Mouse (Mus musculus) olfactory bulb, adult 2 months (tissue): ENCODE data around the gene Duoxa1. TPM values are rescaled to one million over a fixed set of nuclear protein-coding genes. Genes with fewer than 3 reads are reported as not detected.
A peak's percentile ranks its signal among the peaks of the same experiment; 100 is the strongest.
"Not testable (repeated sequence)": the region's sequence is repeated elsewhere in the genome, so short reads cannot be mapped to it uniquely, and the experiment has no call there.

Source experiments
- H3K27ac ChIP-seq: fragments of 200-500 bp; 2 replicates; pipeline ENCODE4 v1.5.1; 2012; ENCODE audit warnings: low read depth, low read length; ENCODE audit not compliant: insufficient read depth
- H3K4me1 ChIP-seq: fragments of 200-500 bp; 2 replicates; pipeline ENCODE4 v1.6.1; 2012; ENCODE audit warnings: low read length; ENCODE audit not compliant: control insufficient read depth, insufficient read depth
- H3K4me3 ChIP-seq: fragments of 200-500 bp; 2 replicates; pipeline ENCODE4 v1.5.1; 2012; ENCODE audit warnings: mild to moderate bottlenecking, low read depth, low read length, moderate library complexity; ENCODE audit not compliant: insufficient read depth
- CTCF ChIP-seq: fragments of 200-500 bp; IDR thresholded peaks from 2 replicates; pipeline ENCODE4 v1.5.1; 2012; ENCODE audit warnings: low read depth, mild to moderate bottlenecking, low read length, moderate library complexity; ENCODE audit not compliant: insufficient read depth
- POLR2A ChIP-seq: fragments of 200-500 bp; IDR thresholded peaks from 2 replicates; pipeline ENCODE4 v1.6.1; 2012; ENCODE audit warnings: mild to moderate bottlenecking, low read depth, low read length, moderate library complexity; ENCODE audit not compliant: insufficient read depth
- WGBS: fragments of 180-500 bp; shearing (Covaris S2); methylation state at CpG from one replicate; pipeline ENCODE4 v1.1.7; 2018; 5-methylcytosine and 5-hydroxymethylcytosine counted together
- polyA plus RNA-seq: library from polyadenylated mRNA; stranded (reverse); fragments of >200 nt; gene quantifications from 2 replicates; pipeline ENCODE4 v1.2.4, GENCODE M21; 2012; ENCODE audit warnings: low replicate concordance; ENCODE audit not compliant: missing spikeins, insufficient read depth, insufficient read length

Duoxa1 gene
- polyA plus RNA-seq, 1 experiment, result not detected

- no peak overlapping the region for H3K4me3 ChIP-seq
- peaks cover 33% of the 10 kb centered on the region for H3K4me1 ChIP-seq
- TF ChIP-seq POLR2A (no peak), CTCF (no peak)
- no peak overlapping the region for H3K27ac ChIP-seq
- 95% methylated on average over 8 of the region's 8 CpGs for WGBS
Observed at GRCm38 (mm10) chr2:122353765-122354164, 40.2 kb upstream of the Duoxa1 start.

- TF ChIP-seq POLR2A, result no peak
- TF ChIP-seq CTCF, result no peak
- H3K4me1 ChIP-seq, result peaks cover 36% of the 10 kb centered on the region
- H3K4me3 ChIP-seq, result no peak overlapping the region
- WGBS, result 86% methylated on average over 6 of the region's 6 CpGs
- no peak overlapping the region for H3K27ac ChIP-seq
Observed at GRCm38 (mm10) chr2:122352992-122353391, 39.5 kb upstream of the Duoxa1 start.

GRCm38 (mm10) chr2:122351931-122352329, 38.4 kb upstream of the Duoxa1 start:
- H3K27ac ChIP-seq, result peak overlapping the region; percentile 41
- H3K4me1 ChIP-seq, result peaks cover 39% of the 10 kb centered on the region
- TF ChIP-seq CTCF (no peak), POLR2A (no peak)
- H3K4me3 ChIP-seq, result no peak overlapping the region
- 22% methylated on average over 4 of the region's 4 CpGs for WGBS

GRCm38 (mm10) chr2:122351156-122351930, 37.8 kb upstream of the Duoxa1 start:
- TF ChIP-seq POLR2A (no peak), CTCF (no peak)
- Histone ChIP-seq H3K4me3 (no peak overlapping the region), H3K4me1 (peaks cover 39% of the 10 kb centered on the region), H3K27ac (peak overlapping the region; percentile 41)
- WGBS, result 23% methylated on average over 5 of the region's 5 CpGs

GRCm38 (mm10) chr2:122349136-122349785, 35.7 kb upstream of the Duoxa1 start:
- TF ChIP-seq CTCF (no peak), POLR2A (no peak)
- Histone ChIP-seq H3K4me1 (peaks cover 39% of the 10 kb centered on the region), H3K27ac (peak overlapping the region; percentile 91), H3K4me3 (peak overlapping the region; percentile 69)
- 15% methylated on average over 14 of the region's 14 CpGs for WGBS

GRCm38 (mm10) chr2:122348531-122349131, 35.1 kb upstream of the Duoxa1 start:
- under 1% methylated on average over 63 of the region's 63 CpGs for WGBS
- TF ChIP-seq CTCF (peak; percentile 89), POLR2A (peak; percentile 98)
- H3K4me1 ChIP-seq, result peaks cover 35% of the 10 kb centered on the region
- peak overlapping the region; percentile 91 for H3K27ac ChIP-seq
- peak overlapping the region; percentile 69 for H3K4me3 ChIP-seq

- no peak overlapping the region for H3K4me3 ChIP-seq
- TF ChIP-seq CTCF (no peak), POLR2A (no peak)
- H3K27ac ChIP-seq, result no peak overlapping the region
- peaks cover 31% of the 10 kb centered on the region for H3K4me1 ChIP-seq
- WGBS, result 98% methylated on average over 3 of the region's 3 CpGs
Observed at GRCm38 (mm10) chr2:122347257-122347656, 33.7 kb upstream of the Duoxa1 start.

- not testable (repeated sequence) for H3K27ac ChIP-seq, H3K4me3 ChIP-seq
- peaks cover 21% of the 10 kb centered on the region for H3K4me1 ChIP-seq
- 90% methylated on average over 6 of the region's 6 CpGs for WGBS
Observed at GRCm38 (mm10) chr2:122346164-122346563, 32.6 kb upstream of the Duoxa1 start.

GRCm38 (mm10) chr2:122345106-122345893, 31.8 kb upstream of the Duoxa1 start:
- H3K27ac ChIP-seq, result no peak overlapping the region
- no peak for TF ChIP-seq CTCF
- WGBS, result 88% methylated on average over 6 of the region's 6 CpGs
- peaks cover 17% of the 10 kb centered on the region for H3K4me1 ChIP-seq
- H3K4me3 ChIP-seq, result no peak overlapping the region
